Comparison of ENCODE assay signal across 1 mouse cellular context in genomic region chr11:95688981-95689380, GRCm38 (mm10).
TF ChIP-seq lines count a peak whose summit lies in the region.

No protein-coding gene starts in this region.

TF ChIP-seq in MEL, 35 proteins besides CTCF, POLR2A, EP300 and RAD21:
- TF ChIP-seq GATA1 (IDR thresholded peaks at IDR 0.05; ENCODE audit: low read depth, low read length) (peak; percentile 24; the same call in 1 of the 2 replicates), TCF12 (IDR thresholded peaks at IDR 0.05; ENCODE audit: low read depth, low read length) (no peak), MYC (IDR thresholded peaks at IDR 0.05; ENCODE audit: low read depth, low read length) (peak; percentile 82), MAX (IDR thresholded peaks at IDR 0.05; ENCODE audit: low read length) (peak; percentile 88), BHLHE40 (IDR thresholded peaks at IDR 0.05; ENCODE audit: borderline replicate concordance, low read depth, low read length) (peak; percentile 55; the same call in 1 of the 2 replicates), ETS1 (IDR thresholded peaks at IDR 0.05; ENCODE audit: low read depth, low read length) (peak; percentile 7; the same call in 1 of the 2 replicates), HCFC1 (IDR thresholded peaks at IDR 0.05; ENCODE audit: low read depth, low read length) (no peak), USF1 (IDR thresholded peaks at IDR 0.05; ENCODE audit: low read depth, low read length) (0 out of 2 replicates have a peak, but pooled peaks have one; percentile 37), MXI1 (IDR thresholded peaks at IDR 0.05; ENCODE audit: low read depth, low read length) (peak; percentile 70; the same call in 1 of the 2 replicates)
